In the genomic region with DNA sequence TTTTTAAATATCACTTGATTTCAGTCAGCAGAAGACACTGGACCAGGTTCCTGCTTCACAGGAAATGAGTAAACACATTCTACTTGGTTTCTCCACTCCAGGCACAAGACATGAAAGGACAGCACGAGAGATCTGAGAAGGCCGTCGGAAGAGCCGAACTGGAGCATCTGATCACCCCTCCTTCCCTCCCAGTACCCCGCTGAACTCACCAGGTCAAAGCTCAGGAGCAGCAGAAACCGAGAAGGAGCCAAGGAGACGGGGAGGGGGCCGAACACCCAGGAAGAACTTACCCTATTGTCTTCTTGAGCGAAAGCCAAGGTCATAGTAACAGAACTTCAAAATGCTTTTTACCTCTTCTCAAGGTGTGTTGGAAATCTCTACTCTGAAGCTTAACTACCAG, we compare ENCODE assay signal across 21 mouse cellular contexts. TPM values are rescaled to one million over a fixed set of nuclear protein-coding genes. Genes with fewer than 3 reads are reported as not detected.
DNase-seq lines count a peak whose midpoint lies in the region; ATAC-seq lines count a peak whose summit lies in the region.
"Had no signal": no experiment of that assay in that cellular context is flagged by ENCODE, and none has a peak within 500 bp of the region (broad histone marks: within the 10 kb centered on the region; RNA-seq: fewer than 3 reads in every experiment).

No protein-coding gene starts in this region.

- 75% methylated on average over 9 of the region's 9 CpGs for WGBS in kidney, embryonic 14.5 days
- 89% methylated on average over 9 of the region's 9 CpGs for WGBS in forebrain, embryonic 10.5 days

- no peak overlapping the region for H3K9ac ChIP-seq in kidney, embryonic 14.5 days (ENCODE audit: low read depth, low read length)
- H3K9ac ChIP-seq: embryonic facial prominence, embryonic 12.5 days; forebrain, embryonic 12.5 days; heart, embryonic 12.5 days; hindbrain, embryonic 14.5 days had no signal

- peak; percentile 26 for DNase-seq in kidney, adult 18-20 months
- peak; percentile 51 to 81 for DNase-seq in kidney, postnatal 25 days
- no peak for DNase-seq in kidney, postnatal 4 days
- DNase-seq in naive thymus-derived CD4-positive, alpha-beta T cell, adult 2 months (ENCODE audit: low read depth) = peak; percentile 35
- DNase-seq in forebrain, embryonic 10.5 days (ENCODE audit: extremely low spot score, low spot score) = no peak
- DNase-seq: adrenal gland, postnatal 14 days; B cell, adult 2 months; cerebellum, adult 11-12 months; cerebellum, adult 9-10 months; cerebellum, postnatal 25 days; gastrocnemius, postnatal 10 days; heart, adult 2 months had no signal

- no peak overlapping the region for H3K4me3 ChIP-seq in kidney, embryonic 14.5 days (ENCODE audit: low read length)
- H3K4me3 ChIP-seq in forebrain, embryonic 10.5 days = no peak overlapping the region
- H3K4me3 ChIP-seq: embryonic facial prominence, embryonic 12.5 days; forebrain, embryonic 12.5 days; heart, adult 2 months; heart, embryonic 12.5 days; hindbrain, embryonic 10.5 days had no signal

- no peak overlapping the region for H3K4me2 ChIP-seq in kidney, embryonic 14.5 days (replicated peaks; ENCODE audit: low read depth, low read length)
- H3K4me2 ChIP-seq: embryonic facial prominence, embryonic 12.5 days; forebrain, embryonic 12.5 days; heart, embryonic 12.5 days; hindbrain, embryonic 14.5 days had no signal

- H3K36me3 ChIP-seq in kidney, embryonic 14.5 days (ENCODE audit: control insufficient read depth, insufficient read depth, low read length) = no peaks in the 10 kb centered on the region
- no peaks in the 10 kb centered on the region for H3K36me3 ChIP-seq in forebrain, embryonic 10.5 days (replicated peaks)
- H3K36me3 ChIP-seq: embryonic facial prominence, embryonic 12.5 days; forebrain, embryonic 12.5 days; G1E; heart, embryonic 12.5 days; hindbrain, embryonic 10.5 days had no signal

- no peaks in the 10 kb centered on the region for H3K27me3 ChIP-seq in kidney, embryonic 14.5 days (ENCODE audit: control insufficient read depth, insufficient read depth, low read length)
- no peaks in the 10 kb centered on the region for H3K27me3 ChIP-seq in forebrain, embryonic 10.5 days (ENCODE audit: poor library complexity, severe bottlenecking)
- H3K27me3 ChIP-seq: embryonic facial prominence, embryonic 12.5 days; forebrain, embryonic 12.5 days; heart, embryonic 12.5 days had no signal

- no peak for ATAC-seq in kidney, embryonic 14.5 days (ENCODE audit: low FRiP score, low TSS enrichment)
- ATAC-seq: CD4-positive, CD25-positive, alpha-beta regulatory T cell, adult 4 months; forebrain, embryonic 16.5 days had no signal

- no peaks in the 10 kb centered on the region for H3K4me1 ChIP-seq in kidney, embryonic 14.5 days (ENCODE audit: control insufficient read depth, insufficient read depth, low read length)
- H3K4me1 ChIP-seq in forebrain, embryonic 10.5 days = no peaks in the 10 kb centered on the region
- H3K4me1 ChIP-seq: embryonic facial prominence, embryonic 12.5 days; forebrain, embryonic 12.5 days; hindbrain, embryonic 10.5 days had no signal

- no peaks in the 10 kb centered on the region for H3K9me3 ChIP-seq in kidney, embryonic 14.5 days (ENCODE audit: control insufficient read depth, low read length)
- H3K9me3 ChIP-seq in forebrain, embryonic 10.5 days = 0 out of 2 replicates have a peak, but pooled peaks cover 4% of the 10 kb centered on the region
- H3K9me3 ChIP-seq: embryonic facial prominence, embryonic 12.5 days; forebrain, embryonic 12.5 days; heart, embryonic 12.5 days had no signal

- no peak overlapping the region for H3K27ac ChIP-seq in kidney, embryonic 14.5 days (ENCODE audit: low read depth, low read length)
- H3K27ac ChIP-seq in forebrain, embryonic 10.5 days = no peak overlapping the region
- H3K27ac ChIP-seq: embryonic facial prominence, embryonic 12.5 days; forebrain, embryonic 12.5 days; heart, adult 2 months; hindbrain, embryonic 10.5 days; hindbrain, embryonic 14.5 days had no signal

RNA-seq across cellular contexts. Expression of a gene that starts 39.5 kb away (rescaled TPM):
- 11.4 and 24.7 TPM in 2 replicates for polyA plus RNA-seq in kidney, embryonic 14.5 days (2014; fragmentation: Nextera tagmentation; extraction: Ambion mirVana)
- 3.5 and 3.6 TPM in 2 replicates for polyA plus RNA-seq in forebrain, embryonic 10.5 days (2016; fragmentation: Nextera tagmentation; extraction: Ambion mirVana)
- polyA plus RNA-seq: G1E had no signal

Comparison
In these comparisons a context has a peak if more than half of its experiments do, and no peak if none do; other contexts are left out.
1. DNase-seq: peak in kidney, adult 18-20 months (single experiment), kidney, postnatal 25 days (2 of 2) and naive thymus-derived CD4-positive, alpha-beta T cell, adult 2 months (single experiment); none in kidney, postnatal 4 days (0 of 2) and forebrain, embryonic 10.5 days (single experiment).